Mouse (Mus musculus) neural tube, embryonic 11.5 days (tissue): Measurements from ENCODE around the gene Zcchc10. TPM values are rescaled to one million over a fixed set of nuclear protein-coding genes. Genes with fewer than 3 reads are reported as not detected.

Experiments
- polyA plus RNA-seq: library from polyadenylated mRNA; unstranded; fragments of >200 nt; fragmentation: Nextera tagmentation; extraction: Ambion mirVana; gene quantifications from 2 replicates; pipeline ENCODE4 v1.2.1, GENCODE M21; 2014

Gene Zcchc10
- polyA plus RNA-seq, 1 experiment from 2014 or later: 24.8 TPM

Other genes with a start within 250 kb of the Zcchc10 start
- 109 and 115 TPM in 2 replicates for gene Hspa4, start 24.2 kb upstream of the Zcchc10 start, polyA plus RNA-seq
- 39.7 and 47.8 TPM in 2 replicates for gene Aff4, start 26.2 kb downstream of the Zcchc10 start, polyA plus RNA-seq
- gene Leap2, start 98.5 kb downstream of the Zcchc10 start, polyA plus RNA-seq: not detected in 2 replicates
- gene Uqcrq, start 106.2 kb downstream of the Zcchc10 start, polyA plus RNA-seq: 559 and 570 TPM in 2 replicates
- gene Gdf9, start 106.3 kb downstream of the Zcchc10 start, polyA plus RNA-seq: 2.6 and 2.7 TPM in 2 replicates
- gene Gm10447, start 132.4 kb downstream of the Zcchc10 start, polyA plus RNA-seq: not detected in 2 replicates
- gene Shroom1, start 132.5 kb downstream of the Zcchc10 start, polyA plus RNA-seq: 1.5 and 3.1 TPM in 2 replicates
- gene Gm9837, start 145.8 kb downstream of the Zcchc10 start, polyA plus RNA-seq: not detected in 2 replicates
- gene Gm9945, start 155.5 kb downstream of the Zcchc10 start, polyA plus RNA-seq: not detected in 2 replicates
- 0.12 and 0.17 TPM in 2 replicates for gene Sowaha, start 155.6 kb downstream of the Zcchc10 start, polyA plus RNA-seq
- gene Sept8, start 194.6 kb downstream of the Zcchc10 start, polyA plus RNA-seq: 21.5 and 21.8 TPM in 2 replicates
- 95.4 and 108 TPM in 2 replicates for gene Kif3a, start 242.7 kb downstream of the Zcchc10 start, polyA plus RNA-seq